Mouse (Mus musculus): Measurements from ENCODE around the gene Sypl2.

Gene Sypl2

DNA sequence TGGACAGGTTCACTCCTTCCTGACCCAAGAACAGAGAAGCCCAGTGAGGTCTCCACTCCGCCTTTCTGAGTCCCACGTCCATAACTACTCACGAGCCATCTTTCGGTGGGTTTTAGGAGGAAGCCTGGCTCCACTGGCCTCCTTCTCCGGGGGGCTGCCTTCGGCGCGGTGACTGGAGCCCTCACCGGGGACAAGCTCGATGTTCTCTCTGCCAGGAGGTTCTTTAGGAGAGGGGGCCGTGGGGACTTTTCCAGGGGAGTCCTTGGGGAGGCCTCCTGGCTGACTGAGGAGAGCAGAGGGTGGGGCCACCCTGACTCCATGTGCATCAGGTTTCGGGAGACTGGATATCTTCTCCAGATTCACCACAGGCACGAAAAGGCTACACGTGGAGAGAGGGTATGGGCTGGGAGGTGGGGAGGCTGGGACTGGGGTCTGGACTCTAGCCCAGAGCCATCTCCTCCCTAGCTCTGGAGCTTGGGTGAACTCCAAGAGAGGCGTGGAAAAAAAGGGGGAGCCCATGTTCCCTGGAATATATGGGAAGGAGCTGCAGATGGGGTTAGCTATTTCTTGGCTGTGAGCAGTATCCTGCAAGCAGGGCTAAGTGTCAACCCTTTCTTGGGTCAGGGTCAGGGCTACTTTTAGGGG lies 19.6 kb downstream of the Sypl2 start:
- CTCF ChIA-PET: no interaction called here

DNA sequence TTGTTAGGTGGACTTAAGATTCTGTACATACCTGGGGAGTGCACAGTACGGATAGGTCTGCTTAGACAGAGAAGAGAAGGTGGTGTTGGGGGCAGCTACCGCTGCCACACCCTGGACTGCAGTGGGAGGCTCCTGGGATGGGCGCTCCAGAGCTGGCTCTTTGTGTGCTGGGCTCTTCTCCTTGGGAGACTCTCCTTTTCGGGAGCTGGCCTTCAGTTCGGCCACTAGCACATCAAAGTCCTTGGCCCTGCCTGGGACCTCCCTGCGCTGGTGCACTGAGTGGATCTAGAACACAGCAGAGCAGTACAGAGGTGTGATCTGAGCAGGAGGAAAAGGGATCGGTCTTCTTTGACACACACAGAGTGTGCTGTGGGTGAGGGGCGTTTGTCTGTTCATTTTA lies 20.8 kb downstream of the Sypl2 start:
- CTCF ChIA-PET: no interaction called here

DNA sequence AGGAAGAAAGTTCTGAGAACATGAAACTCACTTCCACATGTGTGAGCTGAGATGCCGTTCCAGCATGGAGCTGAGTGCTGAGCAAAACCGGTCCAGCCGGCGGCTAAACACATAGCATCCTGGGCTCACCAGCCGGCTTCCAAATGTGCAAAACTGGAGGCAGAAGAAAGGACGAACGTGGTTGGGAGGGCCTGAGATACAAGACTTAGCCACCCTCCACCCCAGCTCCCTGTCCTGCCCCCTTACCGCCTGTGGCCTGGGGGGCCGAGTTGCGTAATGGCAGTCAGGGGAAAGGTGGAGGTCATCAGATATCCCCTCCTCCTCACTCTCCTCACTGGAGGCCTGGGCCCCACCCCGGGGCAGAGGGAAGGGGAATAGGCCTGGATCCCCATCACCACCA lies 22.0 kb downstream of the Sypl2 start:
- CTCF ChIA-PET: interaction anchor here (0.8 to 1.8 kb wide), 2 partner anchors 39 to 46 kb away, joined by 3 to 7 read pairs; no protein-coding TSS in a partner anchor

GRCm38 (mm10) chr3:108203621-108204325 lies 22.7 kb downstream of the Sypl2 start:
- CTCF ChIA-PET: interaction anchor here (0.8 to 1.8 kb wide), 2 partner anchors 39 to 45 kb away, joined by 3 to 7 read pairs; no protein-coding TSS in a partner anchor

- CTCF ChIA-PET: interaction anchor here (0.5 kb wide), 1 partner anchor 202 kb away, joined by 3 read pairs; no protein-coding TSS in a partner anchor
Measured at GRCm38 (mm10) chr3:108203212-108203611, 23.2 kb downstream of the Sypl2 start.

- CTCF ChIA-PET: interaction anchor here (2.6 kb wide), 1 partner anchor 8 kb away, joined by 32 read pairs; the partner anchor contains the start of gene Atxn7l2
Measured at GRCm38 (mm10) chr3:108202506-108202905, 23.9 kb downstream of the Sypl2 start.

GRCm38 (mm10) chr3:108200329-108201323 lies 25.8 kb downstream of the Sypl2 start, which contains the start of gene Cyb561d1:
Gene Cyb561d1 (minus strand): TSS chr3:108201212.
- CTCF ChIA-PET: interaction anchor here (0.6 to 2.6 kb wide), 2 partner anchors 10 to 22 kb away, joined by 3 to 32 read pairs; partner anchors contain the start of gene Atxn7l2

- CTCF ChIA-PET: no interaction called here
Measured at GRCm38 (mm10) chr3:108199231-108199630, 27.2 kb downstream of the Sypl2 start.

DNA sequence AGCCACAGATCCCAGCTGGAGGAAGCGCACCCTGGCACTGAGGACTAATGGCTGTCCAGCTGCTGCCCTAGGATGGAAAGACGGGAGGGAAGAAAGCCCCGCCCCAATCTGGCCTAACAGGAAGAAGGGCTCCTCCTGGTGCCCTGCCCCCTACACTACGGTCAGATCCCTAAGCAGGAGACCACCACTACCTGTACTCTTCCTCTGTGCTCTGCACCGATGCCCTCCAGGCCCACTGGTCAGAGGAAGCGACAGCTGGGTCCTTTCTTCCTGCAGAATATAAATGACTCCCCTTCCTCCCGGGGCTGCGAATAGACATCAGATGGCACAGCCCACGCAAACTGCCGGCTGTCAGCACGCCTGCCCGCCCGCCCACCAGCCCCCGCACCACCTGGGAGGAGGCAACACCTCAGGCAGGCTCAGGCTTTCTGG lies 29.4 kb downstream of the Sypl2 start:
- CTCF ChIA-PET: no interaction called here

- CTCF ChIA-PET: interaction anchor here (0.7 kb wide), 1 partner anchor 12 kb away, joined by 3 read pairs; no protein-coding TSS in a partner anchor
Measured at GRCm38 (mm10) chr3:108195941-108196590, 30.4 kb downstream of the Sypl2 start.

DNA sequence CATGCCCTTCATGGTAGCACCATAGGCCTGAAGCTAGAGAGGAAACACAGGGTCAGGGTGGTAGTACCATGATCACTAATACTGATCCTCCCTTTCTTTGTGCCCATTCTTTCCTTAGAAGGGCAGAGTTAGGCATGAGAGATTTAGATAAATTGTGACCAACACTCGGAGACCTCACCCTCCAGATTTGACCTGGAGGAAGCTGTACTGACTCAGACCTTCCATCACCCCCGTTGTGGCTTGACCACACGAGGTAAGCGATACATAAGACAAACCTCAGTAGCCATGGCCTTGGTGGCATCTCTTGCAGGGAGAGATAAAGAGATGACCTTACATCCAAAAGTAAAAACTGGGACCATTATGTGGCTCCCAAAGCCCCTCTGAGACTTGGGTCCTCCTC lies 31.2 kb downstream of the Sypl2 start:
- CTCF ChIA-PET: interaction anchor here (0.6 kb wide), 1 partner anchor 28 kb away, joined by 3 read pairs; no protein-coding TSS in a partner anchor

DNA sequence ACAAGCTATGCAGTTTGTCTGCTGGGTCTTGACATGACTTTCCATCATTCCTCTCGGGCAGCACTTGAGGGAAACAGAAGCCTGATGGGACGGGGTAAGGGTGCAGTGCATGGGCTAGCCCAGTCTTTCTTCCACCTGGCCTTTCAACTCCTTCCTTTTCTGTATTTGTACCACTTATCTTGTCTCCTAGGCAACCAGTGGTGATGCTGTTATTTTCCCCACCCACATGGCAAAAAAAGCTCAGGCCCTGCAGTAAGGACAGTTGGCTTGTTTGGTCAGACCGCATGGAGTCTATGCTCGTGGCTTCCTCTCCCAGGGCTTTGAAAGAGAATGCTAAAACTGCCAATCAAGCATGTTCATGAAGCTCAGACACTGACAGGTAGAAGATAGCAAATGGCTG lies 32.8 kb downstream of the Sypl2 start:
- CTCF ChIA-PET: no interaction called here

GRCm38 (mm10) chr3:108189897-108190296 lies 36.6 kb downstream of the Sypl2 start:
- CTCF ChIA-PET: no interaction called here

GRCm38 (mm10) chr3:108188716-108189490 lies 37.5 kb downstream of the Sypl2 start:
- CTCF ChIA-PET: no interaction called here

DNA sequence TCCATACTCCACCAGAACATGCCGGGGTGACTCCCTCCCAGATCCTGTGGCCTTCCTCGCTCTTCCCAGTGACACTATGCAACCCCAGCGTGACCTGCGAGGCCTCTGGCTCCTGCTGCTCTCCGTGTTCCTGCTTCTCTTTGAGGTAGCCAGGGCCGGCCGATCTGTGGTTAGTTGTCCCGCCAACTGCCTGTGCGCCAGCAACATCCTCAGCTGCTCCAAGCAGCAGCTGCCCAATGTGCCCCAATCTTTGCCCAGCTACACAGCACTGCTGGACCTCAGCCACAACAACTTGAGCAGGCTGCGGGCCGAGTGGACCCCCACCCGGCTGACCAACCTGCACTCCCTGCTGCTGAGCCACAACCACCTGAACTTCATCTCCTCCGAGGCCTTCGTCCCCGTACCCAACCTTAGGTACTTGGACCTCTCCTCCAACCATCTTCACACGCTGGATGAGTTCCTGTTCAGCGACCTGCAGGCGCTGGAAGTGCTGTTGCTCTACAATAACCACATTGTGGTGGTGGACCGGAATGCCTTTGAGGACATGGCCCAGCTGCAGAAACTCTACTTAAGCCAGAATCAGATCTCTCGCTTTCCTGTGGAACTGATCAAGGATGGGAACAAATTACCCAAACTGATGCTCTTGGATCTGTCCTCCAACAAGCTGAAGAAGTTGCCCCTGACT lies 39.2 kb downstream of the Sypl2 start:
- CTCF ChIA-PET: interaction anchor here (1.0 kb wide), 1 partner anchor 22 kb away, joined by 5 read pairs; no protein-coding TSS in a partner anchor

- CTCF ChIA-PET: interaction anchor here (1.0 kb wide), 1 partner anchor 21 kb away, joined by 5 read pairs; no protein-coding TSS in a partner anchor
Measured at GRCm38 (mm10) chr3:108186098-108187047, 40.1 kb downstream of the Sypl2 start, which contains the start of gene Amigo1. Gene Amigo1 (plus strand): TSS chr3:108186335.

DNA sequence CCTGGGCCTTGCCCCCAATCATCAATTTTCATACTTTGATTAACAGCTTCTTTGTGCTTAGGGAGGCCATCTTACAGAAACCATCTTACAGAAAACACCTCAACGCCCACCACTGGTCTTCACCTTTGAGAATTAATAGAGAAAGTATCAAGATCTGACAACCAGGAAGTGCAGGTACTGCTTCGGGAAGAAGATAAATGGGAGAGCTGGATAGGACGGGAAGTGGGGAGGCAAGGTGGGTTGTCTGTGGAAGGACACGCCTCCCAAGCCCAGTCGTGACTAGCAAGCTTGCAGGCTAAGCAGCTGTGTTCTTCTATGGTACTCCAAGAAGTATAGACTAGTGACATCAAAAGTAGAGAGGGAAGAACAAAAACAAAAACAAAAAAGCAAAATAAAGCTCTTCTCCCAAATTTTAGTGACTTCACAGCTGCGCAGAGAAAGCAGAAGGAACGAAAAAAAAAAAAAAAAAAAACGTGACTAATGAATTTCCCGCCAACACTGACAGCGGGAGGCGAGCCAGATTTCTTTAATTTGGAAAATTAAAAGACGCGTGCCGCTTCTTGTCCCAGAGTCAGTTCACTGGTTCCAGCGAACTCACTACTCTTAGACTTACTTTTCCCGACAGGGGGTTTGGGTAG lies 40.9 kb downstream of the Sypl2 start:
- CTCF ChIA-PET: interaction anchor here (0.7 kb wide), 1 partner anchor 201 kb away, joined by 3 read pairs; no protein-coding TSS in a partner anchor

DNA sequence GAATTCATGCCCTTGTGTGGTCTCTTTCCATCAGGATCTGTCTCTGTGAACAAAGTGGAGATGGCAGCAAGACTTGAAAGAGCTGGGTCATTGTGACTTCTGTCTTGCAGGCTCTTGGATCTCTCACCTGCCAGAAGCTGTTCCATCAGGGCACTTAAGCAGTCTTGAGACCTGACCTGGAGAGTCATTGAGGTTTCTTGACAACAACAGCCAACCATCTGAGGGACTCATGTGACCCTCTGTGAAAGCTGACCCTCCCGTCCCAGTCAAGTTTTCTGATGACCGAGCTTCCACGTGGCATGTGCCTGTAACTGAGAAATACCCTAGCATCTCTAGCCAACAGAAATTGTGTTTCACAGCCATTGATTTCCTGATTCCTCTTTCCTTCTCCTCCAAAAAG lies 41.7 kb downstream of the Sypl2 start:
- CTCF ChIA-PET: interaction anchor here (0.6 to 0.7 kb wide), 2 partner anchors 126 to 202 kb away, joined by 3 read pairs; no protein-coding TSS in a partner anchor
